8 mouse cellular contexts compared by ENCODE assay signal in the genomic region with DNA sequence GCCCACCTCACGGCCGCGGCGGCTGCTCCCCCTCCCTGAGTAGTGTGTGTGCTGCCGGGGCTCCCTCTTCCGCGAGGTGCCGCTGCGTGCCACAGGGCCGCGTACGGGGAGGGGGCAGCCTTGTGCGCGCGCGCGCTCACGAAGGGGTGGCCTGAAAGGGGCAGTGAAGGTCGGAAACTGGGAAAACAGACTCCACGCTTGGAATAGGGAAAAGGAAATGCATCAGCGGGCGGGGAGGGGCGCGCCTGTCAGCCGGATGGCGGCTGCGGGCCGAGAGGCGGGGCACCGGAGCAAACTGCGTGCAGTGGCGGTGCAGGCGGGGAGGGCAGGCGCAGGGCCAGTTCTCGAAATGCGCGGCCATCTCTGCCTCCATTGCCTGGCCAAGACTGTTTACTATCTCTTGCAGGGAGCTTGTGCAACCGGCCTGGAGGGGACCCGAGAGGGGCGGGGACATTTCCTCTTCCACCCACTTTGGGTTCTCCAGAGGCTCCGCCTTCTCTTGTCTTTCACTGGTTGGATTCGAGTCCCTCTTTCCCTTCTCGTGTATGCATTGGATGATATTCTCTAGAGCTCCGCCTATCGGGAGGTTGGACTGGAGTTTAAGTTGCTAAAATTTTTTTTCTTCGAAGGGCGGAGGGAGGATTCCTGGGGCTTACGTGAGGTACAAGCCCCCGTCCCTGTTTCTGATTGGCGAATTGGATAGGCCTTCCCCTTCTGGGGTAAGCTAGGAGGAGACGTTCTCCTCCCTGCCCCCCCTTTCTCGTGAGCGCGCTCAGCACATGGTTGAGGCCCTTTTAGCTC. TPM values are rescaled to one million over a fixed set of nuclear protein-coding genes. Genes with fewer than 3 reads are reported as not detected.
DNase-seq lines count a peak whose midpoint lies in the region; ATAC-seq and TF ChIP-seq lines count a peak whose summit lies in the region.

No protein-coding gene starts in this region.

- peak overlapping the region; percentile 94 for H3K4me3 ChIP-seq in embryonic facial prominence, embryonic 14.5 days (ENCODE audit: low read depth, low read length)
- peak overlapping the region; percentile 98 for H3K4me3 ChIP-seq in heart, adult 2 months
- peak overlapping the region; percentile 94 for H3K4me3 ChIP-seq in limb, embryonic 13.5 days
- H3K4me3 ChIP-seq in midbrain, embryonic 16.5 days (ENCODE audit: low read depth, low read length): peak overlapping the region; percentile 77

- H3K79me2 ChIP-seq in heart, adult 2 months (replicated peaks; ENCODE audit: control insufficient read depth, insufficient read depth, low read length): no peaks in the 10 kb centered on the region

- no peaks in the 10 kb centered on the region for H3K36me3 ChIP-seq in embryonic facial prominence, embryonic 14.5 days (ENCODE audit: control insufficient read depth, insufficient read depth, low read length)
- no peaks in the 10 kb centered on the region for H3K36me3 ChIP-seq in heart, adult 2 months (ENCODE audit: control insufficient read depth, insufficient read depth, low read length)
- no peaks in the 10 kb centered on the region for H3K36me3 ChIP-seq in limb, embryonic 13.5 days
- H3K36me3 ChIP-seq in midbrain, embryonic 16.5 days (ENCODE audit: control insufficient read depth, insufficient read depth, low read length): no peaks in the 10 kb centered on the region

- H3K27ac ChIP-seq in embryonic facial prominence, embryonic 14.5 days (replicated peaks; ENCODE audit: low read depth, low read length): peak overlapping the region; percentile 98
- peak overlapping the region; percentile 98 for H3K27ac ChIP-seq in heart, adult 2 months
- H3K27ac ChIP-seq in limb, embryonic 13.5 days: peak overlapping the region; percentile 99
- H3K27ac ChIP-seq in midbrain, embryonic 16.5 days (ENCODE audit: low read length): peak overlapping the region; percentile 93

- peak overlapping the region; percentile 85 for H3K4me2 ChIP-seq in embryonic facial prominence, embryonic 14.5 days (ENCODE audit: low read depth, low read length)
- H3K4me2 ChIP-seq in limb, embryonic 13.5 days (replicated peaks): peak overlapping the region; percentile 91
- H3K4me2 ChIP-seq in midbrain, embryonic 16.5 days (ENCODE audit: low read length): peak overlapping the region; percentile 91

- intact Hi-C loops in heart, adult 2 months (cut with DNase I): loop anchor here (2.0 to 10.0 kb wide), 4 partner anchors 58 to 762 kb away; partner anchors contain the start of genes Arid3b, Man2c1, Snupn and Snx33

- peak; percentile 100 for DNase-seq in 3T3-L1 (ENCODE audit: low read depth, low spot score)
- peak; percentile 68 to 94 for DNase-seq in adrenal gland, postnatal 4 days (ENCODE audit: low spot score in 2 of 2)
- peak; percentile 100 for DNase-seq in embryonic facial prominence, embryonic 14.5 days (ENCODE audit: low spot score)
- DNase-seq in heart, adult 2 months: peak; percentile 94 to 98
- DNase-seq in kidney, adult 8-10 months: peak; percentile 98 to 100
- peak; percentile 88 to 93 for DNase-seq in spleen, postnatal 10 days (ENCODE audit: low spot score in 2 of 2)

- ATAC-seq in embryonic facial prominence, embryonic 14.5 days (ENCODE audit: low read depth): peak; percentile 80
- ATAC-seq in limb, embryonic 13.5 days (ENCODE audit: low FRiP score, low read depth): peak; percentile 77
- ATAC-seq in midbrain, embryonic 16.5 days: peak; percentile 69

- H3K9ac ChIP-seq in embryonic facial prominence, embryonic 14.5 days (ENCODE audit: low read depth, low read length): peak overlapping the region; percentile 83
- H3K9ac ChIP-seq in heart, adult 2 months (ENCODE audit: low read depth, low read length): peak overlapping the region; percentile 78
- peak overlapping the region; percentile 88 for H3K9ac ChIP-seq in limb, embryonic 13.5 days
- peak overlapping the region; percentile 73 for H3K9ac ChIP-seq in midbrain, embryonic 16.5 days (ENCODE audit: low read depth, low read length)

- H3K27me3 ChIP-seq in embryonic facial prominence, embryonic 14.5 days (replicated peaks; ENCODE audit: control insufficient read depth, insufficient read depth, low read length): no peaks in the 10 kb centered on the region
- H3K27me3 ChIP-seq in heart, adult 2 months (ENCODE audit: control insufficient read depth, insufficient read depth, low read length): no peaks in the 10 kb centered on the region
- H3K27me3 ChIP-seq in limb, embryonic 13.5 days: no peaks in the 10 kb centered on the region
- H3K27me3 ChIP-seq in midbrain, embryonic 16.5 days (ENCODE audit: control insufficient read depth, insufficient read depth, low read depth, low read length): no peaks in the 10 kb centered on the region

- TF ChIP-seq EP300 in heart, adult 2 months (IDR thresholded peaks at IDR 0.05; ENCODE audit: insufficient read depth, low read depth, low read length): peak; percentile 49; the same call in 1 of the 2 replicates

- no peaks in the 10 kb centered on the region for H3K9me3 ChIP-seq in embryonic facial prominence, embryonic 14.5 days (ENCODE audit: control insufficient read depth, low read length)
- no peaks in the 10 kb centered on the region for H3K9me3 ChIP-seq in limb, embryonic 13.5 days
- no peaks in the 10 kb centered on the region for H3K9me3 ChIP-seq in midbrain, embryonic 16.5 days (replicated peaks; ENCODE audit: control insufficient read depth, low read length, poor library complexity, severe bottlenecking)

- peaks cover 19% of the 10 kb centered on the region for H3K4me1 ChIP-seq in embryonic facial prominence, embryonic 14.5 days (ENCODE audit: control insufficient read depth, insufficient read depth, low read length)
- H3K4me1 ChIP-seq in heart, adult 2 months (ENCODE audit: control insufficient read depth, insufficient read depth, low read length): peaks cover 6% of the 10 kb centered on the region
- H3K4me1 ChIP-seq in limb, embryonic 13.5 days: peaks cover 33% of the 10 kb centered on the region
- H3K4me1 ChIP-seq in midbrain, embryonic 16.5 days (ENCODE audit: control insufficient read depth, insufficient read depth, low read length): peaks cover 27% of the 10 kb centered on the region

- peak; percentile 72 for TF ChIP-seq POLR2A in heart, adult 2 months (IDR thresholded peaks at IDR 0.05; ENCODE audit: insufficient read depth, low read depth, low read length)

- peak; percentile 63 for TF ChIP-seq CTCF in heart, adult 2 months (IDR thresholded peaks at IDR 0.05)

- WGBS in embryonic facial prominence, embryonic 14.5 days: 1% methylated on average over 33 of the region's 54 CpGs
- WGBS in heart, adult 2 months: 1% methylated on average over 50 of the region's 54 CpGs
- WGBS in limb, embryonic 13.5 days: 0% methylated on average over 54 of the region's 54 CpGs
- WGBS in midbrain, embryonic 16.5 days: under 1% methylated on average over 54 of the region's 54 CpGs

RNA-seq across cellular contexts. Expression of gene Sin3a, which starts 1.3 kb away (rescaled TPM):
- total RNA-seq in adrenal gland, postnatal 4 days (2021): 10 to 100 TPM; 58.0 to 64.5 TPM
- 32.4 and 38.6 TPM in 2 replicates for polyA plus RNA-seq in embryonic facial prominence, embryonic 14.5 days (2014; fragmentation: Nextera tagmentation; extraction: Ambion mirVana)
- total RNA-seq in heart, adult 2 months (2021): 10 to 100 TPM; 22.4 to 28.7 TPM
- 50.5 and 52.0 TPM in 2 replicates for polyA plus RNA-seq in heart, adult 2 months (2012; rRNA removed)
- polyA plus RNA-seq in limb, embryonic 13.5 days (2015; fragmentation: Nextera tagmentation; extraction: Ambion mirVana): 32.4 and 40.2 TPM in 2 replicates
- polyA plus RNA-seq in midbrain, embryonic 16.5 days (2015; fragmentation: Nextera tagmentation; extraction: Ambion mirVana): 21.8 and 22.1 TPM in 2 replicates

RNA-seq across cellular contexts. Expression of gene Man2c1, which starts 57.3 kb away (rescaled TPM):
- total RNA-seq in adrenal gland, postnatal 4 days (2021): 100 to 1,000 TPM; 172 to 175 TPM
- 38.2 and 42.4 TPM in 2 replicates for polyA plus RNA-seq in embryonic facial prominence, embryonic 14.5 days (2014; fragmentation: Nextera tagmentation; extraction: Ambion mirVana)
- total RNA-seq in heart, adult 2 months (2021): 10 to 100 TPM; 44.1 to 47.6 TPM
- 124 and 128 TPM in 2 replicates for polyA plus RNA-seq in heart, adult 2 months (2012; rRNA removed)
- 64.5 and 71.0 TPM in 2 replicates for polyA plus RNA-seq in limb, embryonic 13.5 days (2015; fragmentation: Nextera tagmentation; extraction: Ambion mirVana)
- polyA plus RNA-seq in midbrain, embryonic 16.5 days (2015; fragmentation: Nextera tagmentation; extraction: Ambion mirVana): 94.0 TPM in 2 replicates

Comparison
In these comparisons a context has a peak if more than half of its experiments do, and no peak if none do; other contexts are left out.
1. Peak in every context shown above with its lines: DNase-seq, ATAC-seq, H3K4me3 ChIP-seq and H3K27ac ChIP-seq.